Mouse (Mus musculus) G1E (cell line): ENCODE results near the gene Vdr. TPM values are rescaled to one million over a fixed set of nuclear protein-coding genes. Genes with fewer than 3 reads are reported as not detected.
A peak's percentile ranks its signal among the peaks of the same experiment; 100 is the strongest.

Experiments
- ATAC-seq: 2 replicates; pipeline ENCODE4 v1.8.0; 2016; ENCODE audit warnings: mild to moderate bottlenecking; ENCODE audit not compliant: insufficient number of reproducible peaks, poor library complexity, low FRiP score, severe bottlenecking; ENCODE audit errors: extremely low read depth
- DNase-seq: peaks from one replicate; pipeline ENCODE4 v3.0.0; 2012; ENCODE audit warnings: low spot score
- H3K27me3 ChIP-seq: 2 replicates; pipeline ENCODE4 v1.6.1; 2012; ENCODE audit warnings: mild to moderate bottlenecking, low read length, inconsistent platforms; ENCODE audit not compliant: insufficient read depth
- H3K36me3 ChIP-seq: replicated peaks from 2 replicates; pipeline ENCODE3; 2012; ENCODE audit warnings: mild to moderate bottlenecking, inconsistent platforms
- H3K4me1 ChIP-seq: 2 replicates; pipeline ENCODE4 v1.6.1; 2012; ENCODE audit warnings: low read depth, low read length, inconsistent platforms, mixed read lengths; ENCODE audit not compliant: insufficient read depth
- H3K4me3 ChIP-seq: 2 replicates; pipeline ENCODE4 v1.5.1; 2012; ENCODE audit warnings: low read depth, mild to moderate bottlenecking, inconsistent platforms, low read length, moderate library complexity, mixed read lengths
- H3K9me3 ChIP-seq: replicated peaks from 2 replicates; pipeline ENCODE4 v1.6.1; 2012; ENCODE audit warnings: inconsistent platforms
- CTCF ChIP-seq: IDR thresholded peaks from 2 replicates; pipeline ENCODE4 v1.5.1; 2012; ENCODE audit warnings: low read depth, low read length, inconsistent platforms, mixed read lengths
- GATA1 ChIP-seq: IDR thresholded peaks from 2 replicates; pipeline ENCODE4 v1.6.1; 2012; ENCODE audit warnings: borderline replicate concordance, low read length, inconsistent platforms, mixed read lengths
- GATA2 ChIP-seq: IDR thresholded peaks from 2 replicates; pipeline ENCODE4 v1.6.1; 2012; ENCODE audit warnings: low read depth, low read length, inconsistent platforms, borderline replicate concordance
- POLR2AphosphoS5 ChIP-seq: IDR thresholded peaks from 2 replicates; pipeline ENCODE4 v1.6.1; 2012; ENCODE audit warnings: low read depth, low read length, inconsistent platforms; ENCODE audit not compliant: insufficient replicate concordance
- TAL1 ChIP-seq: conservative IDR thresholded peaks from 2 replicates; pipeline ENCODE4 v1.6.1; 2012; ENCODE audit warnings: low read depth, low read length, inconsistent platforms, mixed read lengths
- polyA plus RNA-seq: library from polyadenylated mRNA; stranded (reverse); fragments of >175 nt; gene quantifications from 2 replicates; pipeline ENCODE4 v1.2.3, GENCODE M21; 2012
- total RNA-seq, 2 experiments: library from RNA; stranded (forward) in 1 of 2; stranded (reverse) in 1 of 2; fragments of 200-1000 nt in 1 of 2; fragments of >200 nt in 1 of 2; fragmentation: Nextera tagmentation in 1 of 2; gene quantifications; 2 replicates each; pipeline ENCODE4 v1.2.3; 2014 to 2017

The Vdr gene
- total RNA-seq (2014; fragmentation: Nextera tagmentation): 0.45 and 1.1 TPM in 2 replicates
- 0.23 and 0.33 TPM in 2 replicates for total RNA-seq (2017)
- 0.09 and 0.11 TPM in 2 replicates for polyA plus RNA-seq

GRCm38 (mm10) chr15:97910530-97910929, at the start of gene Vdr:
Vdr (minus strand) TSS chr15:97910630.
- peaks cover 56% of the 10 kb centered on the region for H3K27me3 ChIP-seq
- H3K36me3 ChIP-seq: no peaks in the 10 kb centered on the region
- TF ChIP-seq GATA1 (no peak), TAL1 (no peak), GATA2 (no peak), CTCF (no peak), POLR2AphosphoS5 (no peak)
- DNase-seq (no peak), ATAC-seq (no peak)
- peaks cover 18% of the 10 kb centered on the region for H3K4me1 ChIP-seq
- H3K4me3 ChIP-seq: no peak within 1 kb of the TSS
- H3K9me3 ChIP-seq: no peaks in the 10 kb centered on the region

GRCm38 (mm10) chr15:97956416-97956815, 46.0 kb upstream of the Vdr start:
- H3K4me1 ChIP-seq: peaks cover 9% of the 10 kb centered on the region
- H3K36me3 ChIP-seq: no peaks in the 10 kb centered on the region
- DNase-seq (no peak), ATAC-seq (no peak)
- no peak for TF ChIP-seq CTCF
- H3K9me3 ChIP-seq: no peaks in the 10 kb centered on the region
- H3K4me3 ChIP-seq: no peak overlapping the region
- peaks cover 31% of the 10 kb centered on the region for H3K27me3 ChIP-seq

- no peak for DNase-seq
- no peak overlapping the region for H3K4me3 ChIP-seq
Observed at GRCm38 (mm10) chr15:97955742-97956141, 45.3 kb upstream of the Vdr start.

GRCm38 (mm10) chr15:97955286-97955685, 44.9 kb upstream of the Vdr start:
- H3K36me3 ChIP-seq: no peaks in the 10 kb centered on the region
- no peaks in the 10 kb centered on the region for H3K9me3 ChIP-seq
- H3K4me3 ChIP-seq: no peak overlapping the region
- ATAC-seq (no peak), DNase-seq (no peak)
- no peak for TF ChIP-seq TAL1
- no peak for TF ChIP-seq GATA1
- no peak for TF ChIP-seq GATA2
- peaks cover 9% of the 10 kb centered on the region for H3K4me1 ChIP-seq
- H3K27me3 ChIP-seq: peaks cover 35% of the 10 kb centered on the region

More at GRCm38 (mm10) chr15:97955742-97956141, 45.3 kb upstream of the Vdr start:
- no peak for ATAC-seq
- Histone ChIP-seq H3K4me1 (peaks cover 9% of the 10 kb centered on the region), H3K36me3 (no peaks in the 10 kb centered on the region), H3K9me3 (no peaks in the 10 kb centered on the region), H3K27me3 (peaks cover 35% of the 10 kb centered on the region)
- no peak for TF ChIP-seq GATA1
- no peak for TF ChIP-seq POLR2AphosphoS5
- TF ChIP-seq GATA2: no peak
- no peak for TF ChIP-seq TAL1
- no peak for TF ChIP-seq CTCF

- no peak for TF ChIP-seq GATA1
- Histone ChIP-seq H3K27me3 (peaks cover 39% of the 10 kb centered on the region), H3K4me1 (peaks cover 9% of the 10 kb centered on the region), H3K9me3 (no peaks in the 10 kb centered on the region), H3K36me3 (no peaks in the 10 kb centered on the region), H3K4me3 (no peak overlapping the region)
- DNase-seq (no peak), ATAC-seq (no peak)
Observed at GRCm38 (mm10) chr15:97954671-97955070, 44.2 kb upstream of the Vdr start.

- ATAC-seq (no peak), DNase-seq (no peak)
- no peaks in the 10 kb centered on the region for H3K36me3 ChIP-seq
- no peaks in the 10 kb centered on the region for H3K9me3 ChIP-seq
- TF ChIP-seq GATA1 (no peak), GATA2 (no peak), POLR2AphosphoS5 (no peak), TAL1 (no peak), CTCF (no peak)
- no peak overlapping the region for H3K4me3 ChIP-seq
- peaks cover 9% of the 10 kb centered on the region for H3K4me1 ChIP-seq
- peaks cover 52% of the 10 kb centered on the region for H3K27me3 ChIP-seq
Observed at GRCm38 (mm10) chr15:97952889-97953189, 42.4 kb upstream of the Vdr start.

GRCm38 (mm10) chr15:97952137-97952888, 41.9 kb upstream of the Vdr start:
- H3K36me3 ChIP-seq: no peaks in the 10 kb centered on the region
- TF ChIP-seq GATA1 (no peak), CTCF (peak; percentile 94)
- H3K4me1 ChIP-seq: peaks cover 9% of the 10 kb centered on the region
- peaks cover 52% of the 10 kb centered on the region for H3K27me3 ChIP-seq
- 0 out of 2 replicates have a peak, but pooled peaks have one; percentile 37 for ATAC-seq
- H3K4me3 ChIP-seq: no peak overlapping the region
- H3K9me3 ChIP-seq: no peaks in the 10 kb centered on the region
- peak; percentile 57 for DNase-seq
